Mouse (Mus musculus) T-helper 2 cell (primary cell): ENCODE measurements around the gene Cand2.
"Not testable (repeated sequence)": the region's sequence is repeated elsewhere in the genome, so short reads cannot be mapped to it uniquely, and the experiment has no call there.

Experiments used
- in situ Hi-C: fragments of 300-600 bp; cut with MboI, MseI; formaldehyde crosslinking; loops from one replicate; pipeline ENCODE4 v1.15.1; 2025; ENCODE audit warnings: high pct_unique_total_duplicates

Gene Cand2

GRCm38 (mm10) chr6:115773966-115774413, 348 bp upstream of the Cand2 start:
- in situ Hi-C loops, result no loop called here

DNA sequence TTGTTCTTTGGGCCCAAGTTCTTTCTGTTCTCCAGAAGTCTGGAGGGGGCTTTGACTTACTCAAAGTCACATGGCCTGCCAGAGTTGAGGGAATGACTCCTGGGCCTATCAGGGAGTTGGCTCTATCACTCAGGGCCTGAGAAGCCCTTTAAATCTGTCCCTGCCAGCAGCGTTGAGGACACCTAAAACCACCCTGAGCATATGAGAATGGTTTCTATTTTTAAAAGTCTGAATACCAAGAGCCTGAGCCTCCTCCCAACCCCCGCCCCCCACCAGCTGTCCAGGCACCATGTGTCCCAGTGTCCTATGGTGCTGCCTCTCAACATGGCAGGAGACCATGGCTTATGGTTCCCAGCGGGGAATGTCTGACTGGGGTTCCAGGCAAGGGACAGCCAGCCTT, 1.5 kb downstream of the Cand2 start:
- in situ Hi-C loops, result no loop called here

DNA sequence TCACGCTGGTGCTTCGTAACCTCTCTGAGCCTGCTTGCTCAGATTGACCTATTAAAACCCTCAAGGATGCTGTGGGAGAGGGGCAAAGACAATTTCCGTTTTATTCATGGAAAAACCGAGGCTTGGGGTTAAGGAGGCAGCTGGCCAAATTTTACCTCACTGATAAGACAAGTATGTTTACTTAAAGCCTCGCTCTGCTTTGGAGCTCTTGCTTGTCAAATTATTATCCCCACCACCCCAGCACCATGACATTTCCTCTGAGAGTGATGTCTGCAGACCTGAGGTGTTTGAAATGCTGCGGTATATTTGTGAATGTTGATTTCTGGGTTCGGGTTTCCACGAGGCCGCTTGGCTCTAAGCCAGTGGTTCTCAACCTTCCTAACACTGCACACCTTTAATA, 2.0 kb downstream of the Cand2 start:
- in situ Hi-C loops, result no loop called here

- in situ Hi-C loops, result no loop called here
These were observed 8.4 kb downstream of the Cand2 start for GRCm38 (mm10) chr6:115782781-115783180.

DNA sequence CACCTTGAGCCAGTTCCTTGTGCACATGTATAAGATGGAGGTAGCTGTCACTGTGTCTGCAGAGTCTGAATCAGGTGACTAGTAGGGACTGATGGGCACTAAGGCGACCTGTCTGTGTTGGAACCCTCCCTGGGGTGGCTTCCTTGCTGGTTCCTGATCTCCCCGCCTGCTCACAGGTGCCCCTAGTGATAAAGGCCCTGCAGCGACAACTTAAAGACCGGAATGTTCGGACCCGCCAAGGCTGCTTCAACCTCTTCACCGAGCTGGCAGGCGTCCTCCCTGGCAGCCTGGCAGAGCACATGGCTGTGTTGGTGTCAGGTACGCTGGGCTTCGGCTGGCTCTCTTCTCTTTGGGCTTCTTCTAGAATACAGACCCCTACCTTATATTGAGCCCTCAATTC, 16.7 kb downstream of the Cand2 start:
- in situ Hi-C loops, result no loop called here

- in situ Hi-C loops, result no loop called here
These were observed 17.7 kb downstream of the Cand2 start for GRCm38 (mm10) chr6:115791842-115792686.

GRCm38 (mm10) chr6:115792691-115793215, 18.4 kb downstream of the Cand2 start:
- in situ Hi-C loops, result no loop called here

DNA sequence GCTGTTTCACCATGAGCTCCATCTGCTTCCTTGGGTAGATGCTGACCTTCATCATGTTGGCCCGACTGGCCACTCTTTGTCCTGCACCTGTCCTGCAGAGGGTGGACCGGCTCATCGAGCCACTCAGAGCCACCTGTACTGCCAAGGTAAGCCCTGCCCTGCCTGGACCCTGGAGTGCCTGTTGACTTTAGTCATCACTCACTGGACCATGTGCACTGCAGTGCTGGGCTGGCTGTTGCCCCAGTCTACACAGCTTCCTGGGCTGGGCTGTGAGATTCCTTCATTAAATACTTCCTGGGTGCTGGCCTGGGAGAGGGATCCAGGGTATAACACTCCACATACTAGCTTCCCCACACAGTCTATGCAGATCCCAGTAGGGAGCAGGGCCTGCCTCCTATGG, 27.5 kb downstream of the Cand2 start:
- in situ Hi-C loops, result no loop called here

DNA sequence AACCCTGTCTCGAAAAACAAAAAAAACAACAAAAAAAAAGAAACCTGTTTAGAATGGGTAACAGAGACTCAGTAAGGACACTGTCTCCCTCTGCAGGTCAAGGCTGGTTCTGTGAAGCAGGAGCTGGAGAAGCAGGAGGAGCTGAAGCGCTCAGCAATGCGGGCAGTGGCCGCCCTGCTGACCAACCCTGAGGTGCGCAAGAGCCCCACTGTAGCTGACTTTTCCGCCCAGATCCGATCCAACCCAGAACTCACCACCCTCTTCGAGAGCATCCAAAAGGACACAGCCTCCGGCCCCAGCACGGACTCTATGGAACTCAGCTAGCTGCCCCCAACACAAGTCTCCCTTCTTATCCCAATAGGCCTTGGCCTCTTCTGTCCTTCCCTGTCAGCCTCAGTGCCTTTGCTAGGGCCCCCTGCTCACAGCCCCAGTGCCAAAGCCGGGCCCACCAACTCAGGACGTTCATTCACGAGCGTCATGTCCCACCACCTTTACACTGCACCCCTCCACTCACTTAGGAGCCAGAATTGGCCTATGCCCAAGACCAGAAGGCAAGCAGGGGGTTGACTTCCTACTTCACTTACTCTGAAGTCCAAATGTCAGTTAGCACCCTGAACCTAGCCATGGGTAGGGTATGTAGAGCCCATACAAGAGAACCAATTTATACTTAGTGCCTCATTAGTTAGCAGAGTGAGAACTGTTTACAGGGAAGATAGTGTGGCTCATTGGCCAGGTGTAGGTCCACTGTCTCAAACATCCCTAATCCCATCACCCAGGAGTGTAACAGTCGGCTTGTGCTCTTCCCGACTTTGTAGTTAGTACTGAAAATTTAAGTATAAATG, 29.4 kb downstream of the Cand2 start:
- in situ Hi-C loops, result no loop called here

- in situ Hi-C loops, result no loop called here
These were observed 30.3 kb downstream of the Cand2 start for GRCm38 (mm10) chr6:115804432-115805192.

GRCm38 (mm10) chr6:115807464-115808195, 33.3 kb downstream of the Cand2 start:
- in situ Hi-C loops, result no loop called here

- in situ Hi-C loops, result no loop called here
These were observed 33.8 kb downstream of the Cand2 start for GRCm38 (mm10) chr6:115808196-115808487.

DNA sequence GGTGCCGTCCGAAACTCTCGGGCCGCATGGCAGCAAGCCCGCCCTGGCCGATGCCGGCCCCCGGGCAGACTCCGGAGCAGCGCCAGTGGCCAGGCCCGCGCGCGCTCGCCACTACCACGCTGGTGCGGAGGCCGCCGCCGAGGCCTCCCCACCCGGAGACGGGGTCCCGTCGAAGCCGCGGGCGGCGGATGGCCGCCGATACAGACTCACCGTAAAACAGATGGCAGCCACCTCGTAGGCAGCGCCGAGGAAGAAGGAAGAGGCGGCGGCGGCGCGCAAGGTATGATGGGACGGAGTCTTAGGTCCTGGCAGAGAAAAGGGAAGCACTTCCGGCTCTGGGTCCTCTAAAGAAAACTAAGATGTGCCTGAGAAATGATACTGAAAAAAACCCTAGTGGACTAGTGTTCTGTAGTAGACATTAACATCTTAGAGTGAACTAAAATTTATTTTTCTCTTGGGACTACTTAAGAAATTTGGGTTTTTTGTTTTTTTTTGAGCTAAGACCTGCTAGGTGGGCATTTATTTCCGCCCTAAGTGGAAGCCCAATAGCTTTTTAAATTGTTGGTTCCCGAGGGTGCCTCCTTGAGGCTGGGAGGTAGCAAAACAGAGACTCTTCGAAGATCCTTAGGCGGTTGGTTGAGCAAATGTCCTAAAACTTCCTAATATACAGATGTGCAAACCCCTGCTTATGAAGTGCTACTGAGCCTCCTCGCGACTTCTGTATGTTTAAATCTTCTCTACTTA, 34.3 kb downstream of the Cand2 start, which contains the start of gene Rpl32:
TSS of gene Rpl32 (minus strand) at position 260 of the 744 bp plus-strand sequence.
- in situ Hi-C loops, result no loop called here

GRCm38 (mm10) chr6:115811606-115812005, 37.3 kb downstream of the Cand2 start:
- in situ Hi-C loops, result no loop called here

- in situ Hi-C loops, result no loop called here
These were observed 39.8 kb downstream of the Cand2 start for GRCm38 (mm10) chr6:115814104-115814503.

GRCm38 (mm10) chr6:115815041-115815440, 40.7 kb downstream of the Cand2 start:
- in situ Hi-C loops, result no loop called here

DNA sequence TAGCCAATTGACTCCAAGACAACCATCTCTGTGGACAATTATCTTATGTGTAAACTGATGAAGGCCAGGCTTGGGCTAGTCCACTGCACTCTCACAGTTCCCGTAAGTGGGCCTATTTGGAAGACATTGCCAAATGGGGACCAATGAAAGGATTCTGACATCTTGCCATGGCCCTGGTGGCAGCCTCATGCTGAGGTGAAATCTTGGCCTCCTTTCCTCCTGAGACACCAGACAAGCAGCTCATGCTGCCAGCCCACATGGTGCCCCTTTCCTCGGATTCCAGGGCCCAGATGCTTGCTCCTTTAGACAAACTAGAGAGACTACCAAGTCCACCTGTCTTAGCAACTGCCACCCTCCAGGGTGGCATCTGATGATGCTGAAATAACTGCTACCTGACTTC, 43.8 kb downstream of the Cand2 start:
- in situ Hi-C loops, result no loop called here

DNA sequence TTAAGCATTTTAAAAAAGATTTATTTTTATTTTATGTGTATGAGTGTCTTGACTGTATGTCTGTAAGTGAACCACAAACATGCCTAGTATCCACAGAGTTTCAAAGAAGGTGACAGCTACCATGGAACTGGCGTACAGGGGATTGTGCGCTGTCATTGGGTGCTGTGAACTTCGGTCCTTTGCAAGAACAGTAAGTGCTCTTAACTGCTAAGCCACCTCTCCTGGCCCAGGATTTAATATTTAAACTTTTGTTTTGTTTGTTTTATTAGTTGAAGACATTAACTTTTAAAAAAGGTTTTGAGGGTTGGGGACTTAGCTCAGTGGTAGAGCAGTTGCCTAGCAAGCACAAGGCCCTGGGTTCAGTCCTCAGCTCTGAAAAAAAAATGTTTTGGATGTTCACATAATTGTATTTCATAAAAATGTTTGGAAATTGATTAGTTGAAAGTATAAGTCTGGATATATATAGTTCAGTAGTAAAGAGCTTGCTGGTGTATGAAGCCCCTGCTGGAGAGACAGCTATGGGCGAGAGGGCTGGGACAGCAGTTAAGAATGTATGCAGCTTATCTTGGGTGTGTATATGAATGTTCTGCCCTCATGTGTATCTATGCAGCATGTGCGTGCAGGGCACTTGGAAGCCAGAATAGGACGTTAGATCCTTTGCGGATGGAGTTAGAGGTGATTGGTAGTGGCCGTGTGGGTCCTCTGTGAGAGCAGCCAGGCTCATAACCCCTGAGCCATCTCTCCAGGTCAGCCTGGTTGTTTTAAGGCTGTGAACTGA, 47.1 kb downstream of the Cand2 start:
- in situ Hi-C loops, result no loop called here

GRCm38 (mm10) chr6:115823850-115824464, 49.6 kb downstream of the Cand2 start:
- in situ Hi-C loops, result not testable (repeated sequence)
